ENCODE assay signal across 26 mouse cellular contexts in genomic region chr7:113727999-113728713, GRCm38 (mm10). TPM values are rescaled to one million over a fixed set of nuclear protein-coding genes. Genes with fewer than 3 reads are reported as not detected.
DNase-seq lines count a peak whose midpoint lies in the region; ATAC-seq lines count a peak whose summit lies in the region.
"Had no signal": no experiment of that assay in that cellular context is flagged by ENCODE, and none has a peak within 500 bp of the region (broad histone marks: within the 10 kb centered on the region; RNA-seq: fewer than 3 reads in every experiment).

No protein-coding gene starts in this region.

- DNase-seq in heart, postnatal 4 days = peak; percentile 16
- no peak for DNase-seq in heart, postnatal 36 days
- DNase-seq in embryo, embryonic 10 days (ENCODE audit: low spot score) = peak; percentile 63
- peak; percentile 24 for DNase-seq in embryo, embryonic 9.5 days (ENCODE audit: extremely low spot score)
- DNase-seq in thymus, postnatal 10 days (ENCODE audit: low spot score in 2 of 2) = no peak
- no peak for DNase-seq in midbrain, embryonic 14.5 days
- DNase-seq in cerebellum, postnatal 14 days = no peak
- DNase-seq: adrenal gland, adult 8-10 months; B cell, adult 2 months; cerebellum, adult 18-20 months; cerebellum, postnatal 36 days; gastrocnemius, postnatal 10 days; kidney, adult 8-10 months; kidney, postnatal 25 days; liver; thymus, adult 2 months had no signal

- no peak overlapping the region for H3K9ac ChIP-seq in limb, embryonic 13.5 days
- H3K9ac ChIP-seq in midbrain, embryonic 14.5 days (replicated peaks; ENCODE audit: low read length) = no peak overlapping the region
- H3K9ac ChIP-seq: embryonic facial prominence, embryonic 13.5 days; forebrain, embryonic 13.5 days; hindbrain, embryonic 14.5 days had no signal

- 51% methylated on average over 8 of the region's 8 CpGs for WGBS in limb, embryonic 13.5 days
- 81% methylated on average over 8 of the region's 8 CpGs for WGBS in midbrain, embryonic 14.5 days

- H3K27ac ChIP-seq in limb, embryonic 13.5 days = no peak overlapping the region
- no peak overlapping the region for H3K27ac ChIP-seq in midbrain, embryonic 14.5 days (replicated peaks; ENCODE audit: low read depth, low read length)
- H3K27ac ChIP-seq: embryonic facial prominence, embryonic 13.5 days; forebrain, embryonic 13.5 days; hindbrain, embryonic 14.5 days; macrophage; midbrain, embryonic 10.5 days; stomach, postnatal 0 days had no signal

- H3K36me3 ChIP-seq in limb, embryonic 13.5 days = no peaks in the 10 kb centered on the region
- no peaks in the 10 kb centered on the region for H3K36me3 ChIP-seq in midbrain, embryonic 14.5 days (ENCODE audit: control insufficient read depth, insufficient read depth, low read length)
- H3K36me3 ChIP-seq: embryonic facial prominence, embryonic 13.5 days; midbrain, embryonic 10.5 days had no signal

- no peaks in the 10 kb centered on the region for H3K27me3 ChIP-seq in limb, embryonic 13.5 days
- no peaks in the 10 kb centered on the region for H3K27me3 ChIP-seq in midbrain, embryonic 14.5 days (ENCODE audit: control insufficient read depth, insufficient read depth, low read length)
- H3K27me3 ChIP-seq: embryonic facial prominence, embryonic 13.5 days; forebrain, embryonic 13.5 days had no signal

- no peaks in the 10 kb centered on the region for H3K4me1 ChIP-seq in limb, embryonic 13.5 days
- H3K4me1 ChIP-seq in midbrain, embryonic 14.5 days (ENCODE audit: control insufficient read depth, insufficient read depth, low read length) = no peaks in the 10 kb centered on the region
- H3K4me1 ChIP-seq: embryonic facial prominence, embryonic 13.5 days; forebrain, embryonic 13.5 days; midbrain, embryonic 10.5 days had no signal

- no peak overlapping the region for H3K4me2 ChIP-seq in limb, embryonic 13.5 days (replicated peaks)
- H3K4me2 ChIP-seq in midbrain, embryonic 14.5 days (ENCODE audit: low read length) = no peak overlapping the region
- H3K4me2 ChIP-seq: embryonic facial prominence, embryonic 13.5 days; forebrain, embryonic 13.5 days; hindbrain, embryonic 14.5 days had no signal

- intact Hi-C loops in heart, postnatal 36 days (cut with DNase I) = no loop called here

- H3K4me3 ChIP-seq in limb, embryonic 13.5 days = no peak overlapping the region
- no peak overlapping the region for H3K4me3 ChIP-seq in midbrain, embryonic 14.5 days (replicated peaks; ENCODE audit: low read depth, low read length)
- H3K4me3 ChIP-seq: embryonic facial prominence, embryonic 13.5 days; forebrain, embryonic 13.5 days; midbrain, embryonic 10.5 days had no signal

- ATAC-seq in limb, embryonic 13.5 days (ENCODE audit: low FRiP score, low read depth) = peak; percentile 59; the same call in 1 of the 2 replicates
- ATAC-seq in midbrain, embryonic 14.5 days (ENCODE audit: low FRiP score, low TSS enrichment) = no peak
- ATAC-seq: forebrain, embryonic 13.5 days; lung, postnatal 0 days had no signal

- H3K9me3 ChIP-seq in limb, embryonic 13.5 days = no peaks in the 10 kb centered on the region
- H3K9me3 ChIP-seq in midbrain, embryonic 14.5 days (ENCODE audit: control insufficient read depth, low read length) = no peaks in the 10 kb centered on the region
- H3K9me3 ChIP-seq: embryonic facial prominence, embryonic 13.5 days; forebrain, embryonic 13.5 days; midbrain, embryonic 10.5 days had no signal

RNA-seq across cellular contexts. Expression of gene Spon1, which starts 37.6 kb away (rescaled TPM):
- total RNA-seq in heart, postnatal 4 days (2021) = 10 to 100 TPM; 28.6 to 32.7 TPM
- total RNA-seq in heart, postnatal 36 days (2021) = 10 to 100 TPM; 11.9 to 16.1 TPM
- 9.3 and 9.9 TPM in 2 replicates for polyA plus RNA-seq in limb, embryonic 13.5 days (2015; fragmentation: Nextera tagmentation; extraction: Ambion mirVana)
- polyA plus RNA-seq in midbrain, embryonic 14.5 days (2014; fragmentation: Nextera tagmentation; extraction: Ambion mirVana) = 35.9 and 39.6 TPM in 2 replicates
- total RNA-seq: granulocyte monocyte progenitor cell, adult 5-6 weeks; MEL had no signal
- polyA plus RNA-seq: macrophage had no signal

Comparison
In these comparisons a context has a peak if more than half of its experiments do, and no peak if none do; other contexts are left out.
1. DNase-seq: peak in heart, postnatal 4 days (single experiment), embryo, embryonic 10 days (single experiment) and embryo, embryonic 9.5 days (single experiment); none in heart, postnatal 36 days (0 of 2), thymus, postnatal 10 days (0 of 2), midbrain, embryonic 14.5 days (single experiment) and cerebellum, postnatal 14 days (0 of 2).